9 mouse cellular contexts compared by ENCODE assay signal in genomic region chr1:35935099-35935651, GRCm38 (mm10).
DNase-seq lines count a peak whose midpoint lies in the region; ATAC-seq and TF ChIP-seq lines count a peak whose summit lies in the region.
"Had no signal": no experiment of that assay in that cellular context is flagged by ENCODE, and none has a peak within 500 bp of the region (broad histone marks: within the 10 kb centered on the region; RNA-seq: fewer than 3 reads in every experiment).

No protein-coding gene starts in this region.

- no peaks in the 10 kb centered on the region for H3K9me3 ChIP-seq in kidney, embryonic 16.5 days (ENCODE audit: low read length)
- H3K9me3 ChIP-seq in hindbrain, embryonic 13.5 days, result no peaks in the 10 kb centered on the region
- H3K9me3 ChIP-seq: G1E had no signal

- H3K9ac ChIP-seq in kidney, embryonic 16.5 days (replicated peaks; ENCODE audit: low read length), result no peak overlapping the region
- no peak overlapping the region for H3K9ac ChIP-seq in hindbrain, embryonic 13.5 days

- WGBS in kidney, embryonic 16.5 days, result 60% methylated on average over 7 of the region's 7 CpGs
- WGBS in kidney, adult 2 months, result 70% methylated on average over 7 of the region's 7 CpGs
- 82% methylated on average over 7 of the region's 7 CpGs for WGBS in hindbrain, embryonic 13.5 days

- no peaks in the 10 kb centered on the region for H3K36me3 ChIP-seq in kidney, embryonic 16.5 days (ENCODE audit: insufficient read depth, low read length)
- no peaks in the 10 kb centered on the region for H3K36me3 ChIP-seq in kidney, adult 2 months (ENCODE audit: control insufficient read depth, insufficient read depth, low read length)
- H3K36me3 ChIP-seq in hindbrain, embryonic 13.5 days, result no peaks in the 10 kb centered on the region
- H3K36me3 ChIP-seq: G1E had no signal

- no peak overlapping the region for H3K4me3 ChIP-seq in kidney, embryonic 16.5 days (ENCODE audit: low read length)
- no peak overlapping the region for H3K4me3 ChIP-seq in kidney, adult 2 months (ENCODE audit: insufficient read depth, low read depth, low read length)
- H3K4me3 ChIP-seq in hindbrain, embryonic 13.5 days, result no peak overlapping the region

- H3K27me3 ChIP-seq in kidney, embryonic 16.5 days (ENCODE audit: insufficient read depth, low read length), result no peaks in the 10 kb centered on the region
- no peaks in the 10 kb centered on the region for H3K27me3 ChIP-seq in kidney, adult 2 months (replicated peaks; ENCODE audit: control insufficient read depth, insufficient read depth, low read length)
- H3K27me3 ChIP-seq in hindbrain, embryonic 13.5 days, result no peaks in the 10 kb centered on the region

- DNase-seq in kidney, adult 2 months, result no peak
- peak; percentile 51 to 72 for DNase-seq in heart, postnatal 14 days
- no peak for DNase-seq in retina, embryonic 14.5 days (ENCODE audit: low spot score)
- no peak for DNase-seq in yolk sac, embryonic 10.5 days (ENCODE audit: low spot score)

- TF ChIP-seq POLR2A in kidney, adult 2 months (IDR thresholded peaks at IDR 0.05; ENCODE audit: low read depth, low read length), result no peak

- intact Hi-C loops in heart, postnatal 14 days (cut with DNase I), result no loop called here

- no peak for TF ChIP-seq CTCF in kidney, adult 2 months (conservative IDR thresholded peaks at IDR 0.05; ENCODE audit: insufficient read depth, insufficient read length, low read depth, low read length)

- 0 out of 2 replicates have a peak, but pooled peaks have one; percentile 13 for ATAC-seq in kidney, embryonic 16.5 days (ENCODE audit: low FRiP score, low TSS enrichment)
- ATAC-seq in common myeloid progenitor, adult 5-6 weeks (replicated peaks; ENCODE audit: low read depth, poor library complexity, severe bottlenecking), result peak; percentile 98
- ATAC-seq in megakaryocyte-erythroid progenitor cell, adult 5-6 weeks (replicated peaks; ENCODE audit: low FRiP score, low TSS enrichment, poor library complexity, severe bottlenecking), result peak; percentile 69
- ATAC-seq in hindbrain, embryonic 13.5 days (ENCODE audit: low FRiP score), result no peak

- H3K4me1 ChIP-seq in kidney, embryonic 16.5 days (ENCODE audit: insufficient read depth, low read length), result peaks cover 10% of the 10 kb centered on the region
- no peaks in the 10 kb centered on the region for H3K4me1 ChIP-seq in kidney, adult 2 months (ENCODE audit: control insufficient read depth, insufficient read depth, low read length)
- H3K4me1 ChIP-seq in hindbrain, embryonic 13.5 days (replicated peaks), result no peaks in the 10 kb centered on the region

- no peak overlapping the region for H3K4me2 ChIP-seq in kidney, embryonic 16.5 days (replicated peaks; ENCODE audit: low read depth, low read length)
- H3K4me2 ChIP-seq in hindbrain, embryonic 13.5 days, result no peak overlapping the region

- no peak overlapping the region for H3K27ac ChIP-seq in kidney, embryonic 16.5 days (ENCODE audit: low read length)
- H3K27ac ChIP-seq in kidney, adult 2 months (ENCODE audit: insufficient read depth, low read depth, low read length), result no peak overlapping the region
- H3K27ac ChIP-seq in hindbrain, embryonic 13.5 days, result no peak overlapping the region

Comparison
In these comparisons a context has a peak if more than half of its experiments do, and no peak if none do; other contexts are left out.
1. DNase-seq: peak in heart, postnatal 14 days (2 of 2); none in kidney, adult 2 months (single experiment), retina, embryonic 14.5 days (single experiment) and yolk sac, embryonic 10.5 days (single experiment).